Mouse (Mus musculus) kidney, postnatal 14 days (tissue): Measurements from ENCODE around the gene Reep1.
A peak's percentile ranks its signal among the peaks of the same experiment; 100 is the strongest.
"Not testable (repeated sequence)": the region's sequence is repeated elsewhere in the genome, so short reads cannot be mapped to it uniquely, and the experiment has no call there.

Experiments
- DNase-seq: peaks from one replicate; pipeline ENCODE4 v3.0.0; 2022; ENCODE audit warnings: mixed read lengths

The Reep1 gene

DNA sequence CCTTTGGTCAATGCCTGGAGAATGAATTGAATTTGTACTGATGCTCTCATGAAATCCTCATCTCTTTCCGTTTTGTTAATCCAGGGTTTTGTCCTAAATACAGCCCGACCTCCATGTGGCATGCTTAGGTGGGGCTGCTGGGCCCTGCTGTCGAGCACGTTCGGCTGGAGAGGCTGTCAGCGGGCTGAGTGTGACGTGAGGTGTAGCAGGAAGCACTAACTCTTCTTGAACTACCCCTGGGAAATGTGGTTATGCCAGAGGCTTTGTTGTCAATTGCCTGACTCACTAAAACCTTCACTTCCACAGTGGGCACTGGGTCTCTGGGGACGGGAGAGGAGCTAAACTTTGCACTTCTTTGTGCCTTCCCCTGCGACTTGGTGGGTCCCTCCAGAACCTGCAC, 81.0 kb downstream of the Reep1 start:
- no peak for DNase-seq

DNA sequence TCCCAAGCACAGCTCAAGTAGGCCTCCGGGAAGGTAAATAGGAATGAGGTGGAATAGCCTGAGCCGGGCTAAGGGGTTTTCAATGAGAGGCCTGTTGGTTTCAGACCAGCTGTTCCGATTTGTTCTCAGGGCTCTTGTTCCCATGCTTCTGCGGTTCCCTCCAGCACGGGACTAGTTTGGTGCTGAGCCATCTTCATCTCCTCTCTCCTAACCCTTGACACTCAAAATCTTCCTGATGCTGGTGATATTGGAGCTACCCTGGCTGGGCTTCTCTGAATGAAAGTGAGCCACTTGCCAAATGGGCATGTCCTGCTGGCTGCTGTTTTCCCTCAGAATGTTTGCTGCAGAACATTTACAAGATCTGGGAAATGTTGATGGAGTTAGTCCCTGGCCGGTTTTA, 84.4 kb downstream of the Reep1 start:
- no peak for DNase-seq

DNA sequence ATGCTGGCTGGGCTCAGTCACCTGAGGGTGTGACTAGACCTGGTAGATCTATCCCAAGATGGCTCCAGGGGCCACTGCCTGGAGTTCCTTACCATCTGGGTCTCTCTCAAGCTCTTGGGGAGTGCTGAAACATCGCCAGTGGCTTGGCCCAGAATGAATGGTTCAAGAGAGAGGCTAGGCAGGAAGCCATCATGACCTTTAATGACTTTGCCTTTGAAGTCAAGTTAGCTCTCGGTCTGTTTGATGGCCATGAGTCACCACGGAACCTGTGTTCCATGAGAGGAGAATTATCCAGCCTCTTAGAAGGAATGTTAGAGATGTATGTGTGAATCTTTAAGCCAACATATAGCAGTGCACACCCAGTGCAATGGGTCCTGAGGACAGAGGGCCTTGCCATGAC, 92.0 kb downstream of the Reep1 start:
- DNase-seq: no peak

DNA sequence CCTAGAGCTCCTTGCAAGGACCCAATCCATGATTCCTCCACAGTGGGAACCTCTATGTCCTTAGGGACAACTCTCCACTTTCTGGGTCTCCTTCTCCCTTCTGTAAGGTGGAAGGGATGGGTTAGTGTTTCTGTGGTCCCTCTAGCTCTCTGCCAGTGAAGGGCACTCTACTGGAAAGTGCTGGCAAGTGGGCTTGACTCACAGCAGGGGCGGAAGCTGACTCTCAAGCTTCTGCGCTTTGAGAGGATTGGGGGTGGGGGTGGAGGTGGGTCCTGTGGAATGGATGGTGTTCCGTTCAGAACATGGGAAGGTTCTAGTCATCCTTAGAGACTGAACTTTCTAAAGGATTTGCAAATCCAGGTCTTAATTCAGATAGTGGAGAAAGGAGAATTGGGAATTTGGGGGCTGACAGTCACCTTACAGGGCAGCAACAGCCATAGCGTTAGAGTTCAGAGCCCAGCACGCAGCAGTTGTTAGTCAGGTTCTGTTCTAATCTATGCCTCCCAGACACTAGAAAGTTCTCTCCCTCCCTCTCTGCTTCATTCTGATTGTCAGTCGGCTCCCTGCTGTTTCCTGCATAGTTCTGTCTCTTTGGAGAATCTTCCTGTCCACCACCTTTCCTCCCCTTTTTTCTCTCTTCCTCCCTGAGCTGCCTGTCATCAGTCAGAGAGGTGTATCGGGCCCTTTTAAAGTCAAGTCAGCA, 93.8 kb downstream of the Reep1 start:
- no peak for DNase-seq

DNA sequence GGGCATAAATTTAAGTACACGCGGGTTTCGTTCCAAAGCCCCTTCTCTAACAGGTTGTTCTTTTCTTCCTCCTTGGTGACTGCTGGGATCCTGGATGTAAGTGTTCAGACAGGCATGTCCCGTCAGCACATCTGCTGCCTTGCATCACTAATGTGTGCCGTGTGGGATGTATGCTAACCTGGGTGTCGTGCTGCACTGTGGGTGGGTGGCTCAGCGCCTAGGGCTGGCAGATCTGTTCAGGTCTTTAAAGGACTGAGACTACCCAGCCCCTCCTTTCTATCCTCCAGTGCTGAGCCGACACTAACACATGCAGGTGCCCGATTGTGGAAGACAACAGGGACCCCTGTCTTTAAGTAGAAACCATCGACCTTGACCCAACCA, 94.3 kb downstream of the Reep1 start:
- DNase-seq: no peak

DNA sequence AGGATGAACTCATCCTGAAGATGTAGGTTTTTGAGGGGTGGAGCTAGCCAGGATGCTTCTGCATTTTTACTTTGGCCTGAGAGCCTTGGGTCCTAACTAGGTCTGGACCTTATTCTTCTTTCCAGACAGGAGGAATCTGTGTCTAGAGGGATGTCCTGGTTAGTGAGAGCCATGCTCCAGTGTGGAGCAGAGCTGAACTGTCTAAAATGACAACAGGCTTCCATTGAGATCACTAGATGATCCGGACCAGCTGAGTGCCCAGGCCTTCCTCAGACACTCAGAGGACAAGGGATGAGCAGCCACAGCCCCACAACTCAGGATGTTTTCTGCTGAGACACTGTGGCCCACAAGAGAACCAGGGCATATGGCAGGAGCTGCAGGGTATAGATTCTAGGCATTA, 96.2 kb downstream of the Reep1 start:
- no peak for DNase-seq

DNA sequence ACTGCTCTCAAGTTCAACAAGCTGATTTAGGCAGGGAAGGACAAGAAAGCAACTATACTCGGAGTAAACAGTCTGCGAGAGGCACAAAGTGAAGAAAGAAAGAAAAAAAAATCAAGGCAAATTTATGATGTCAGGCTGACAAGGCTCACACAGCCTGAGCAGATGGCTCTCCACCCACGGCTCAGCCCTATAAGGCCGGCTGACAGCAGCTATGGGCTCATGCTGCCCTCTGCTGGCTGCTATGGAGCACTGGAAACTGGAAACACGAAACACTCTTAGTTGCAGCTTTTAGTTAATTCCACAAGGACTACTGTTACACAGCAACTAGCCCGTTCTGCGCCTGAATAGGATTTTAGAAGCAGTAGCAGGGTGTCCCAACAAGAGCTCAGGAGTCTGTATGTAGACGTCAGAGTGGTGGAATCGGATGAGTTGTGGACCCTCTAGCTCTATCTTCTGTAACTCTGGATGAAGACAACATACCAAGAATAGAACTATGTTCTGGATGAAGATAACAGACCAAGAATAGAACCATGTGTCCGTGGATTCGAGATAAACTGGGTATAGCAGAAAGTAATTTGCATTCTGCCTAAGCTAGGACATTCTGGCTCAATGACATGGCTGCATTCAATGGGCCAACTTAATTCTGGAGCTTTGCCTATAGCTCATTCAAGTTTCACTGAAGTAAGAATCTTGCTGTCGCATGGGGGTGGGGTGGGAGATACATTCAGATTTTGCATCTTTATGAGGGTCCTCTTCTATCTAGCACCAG, 96.9 kb downstream of the Reep1 start:
- peak; percentile 76 for DNase-seq

DNA sequence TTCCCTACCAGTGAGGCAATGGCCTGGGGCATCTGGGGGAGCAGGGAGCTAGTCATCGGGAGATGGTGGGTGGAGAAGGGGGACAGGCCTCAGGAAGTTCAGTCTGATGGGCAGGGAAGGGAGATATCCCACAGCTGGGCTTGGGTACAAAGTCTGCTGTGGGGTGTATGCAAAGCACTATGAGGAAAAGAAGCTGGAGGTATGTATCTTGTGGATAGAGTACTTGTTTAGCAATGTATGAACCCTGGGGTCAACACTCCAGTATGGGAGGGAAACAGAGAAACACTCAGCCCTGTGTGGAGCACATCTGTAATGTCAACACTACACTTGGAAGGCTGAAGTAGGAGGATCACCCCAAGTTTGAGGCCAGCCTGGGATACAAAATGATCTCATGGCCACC, 99.4 kb downstream of the Reep1 start:
- no peak for DNase-seq

DNA sequence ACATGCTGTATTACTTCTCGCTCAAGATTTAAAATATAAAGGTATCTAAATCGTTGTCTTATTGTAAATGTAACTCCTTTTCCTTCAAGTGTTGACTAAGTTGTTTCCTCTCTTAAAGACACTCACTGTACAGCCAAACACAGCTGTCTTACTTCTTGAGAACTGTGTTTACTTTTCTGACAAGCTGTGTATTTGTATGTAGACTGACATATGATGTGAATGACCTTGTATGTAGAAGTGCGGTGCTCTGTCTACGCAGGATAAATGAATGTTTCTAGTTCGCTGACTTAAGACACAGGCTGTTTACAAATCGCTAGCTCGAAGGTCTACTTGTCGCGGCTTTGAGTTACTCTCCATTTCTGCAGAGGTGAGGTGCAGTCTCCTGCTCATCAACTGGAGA, 102.5 kb downstream of the Reep1 start:
- no peak for DNase-seq

DNA sequence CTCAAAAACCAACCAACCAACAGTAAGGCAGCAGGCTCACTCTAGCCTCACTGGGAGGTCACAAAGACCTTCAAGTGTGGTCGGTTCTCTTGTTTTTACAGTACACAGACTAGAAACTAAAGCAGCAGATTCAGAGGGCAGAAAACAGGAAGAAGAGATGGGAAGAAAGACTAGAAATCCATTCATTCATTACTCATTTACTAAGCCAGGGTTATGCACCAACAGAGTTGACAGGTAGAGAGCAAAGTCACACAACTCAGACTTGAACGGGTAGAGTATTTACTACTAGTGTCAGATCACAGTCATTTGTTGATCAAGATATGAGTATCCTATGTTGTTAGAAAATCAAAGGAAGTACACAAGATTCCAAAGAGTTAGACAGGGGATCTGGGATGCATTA, 105.5 kb downstream of the Reep1 start:
- peak; percentile 14 for DNase-seq

DNA sequence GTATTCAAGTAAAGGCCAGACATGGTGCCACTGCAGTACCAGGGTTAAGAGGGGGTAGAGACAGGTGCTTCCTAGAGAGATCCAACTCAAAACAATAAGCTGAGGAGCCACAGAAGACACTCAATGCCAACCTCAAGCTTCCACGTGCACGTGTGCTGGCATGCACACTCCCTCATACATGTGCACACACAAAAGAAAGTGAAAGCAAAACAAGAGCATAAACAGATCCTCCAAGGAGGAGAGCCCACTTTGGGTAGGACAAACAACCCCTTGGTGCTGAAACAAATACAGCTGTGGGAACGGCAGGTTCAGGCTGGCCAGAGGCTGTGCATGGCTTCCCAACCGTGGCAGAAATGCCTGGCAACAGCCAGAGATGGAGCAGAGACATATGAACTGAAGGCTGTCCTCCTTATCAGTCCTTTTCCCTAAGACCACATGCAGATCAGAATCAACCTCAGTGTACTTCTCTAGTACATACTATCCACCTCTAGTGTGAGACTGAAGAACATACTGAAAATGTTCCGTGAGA, 112.5 kb downstream of the Reep1 start:
- peak; percentile 48 for DNase-seq

DNA sequence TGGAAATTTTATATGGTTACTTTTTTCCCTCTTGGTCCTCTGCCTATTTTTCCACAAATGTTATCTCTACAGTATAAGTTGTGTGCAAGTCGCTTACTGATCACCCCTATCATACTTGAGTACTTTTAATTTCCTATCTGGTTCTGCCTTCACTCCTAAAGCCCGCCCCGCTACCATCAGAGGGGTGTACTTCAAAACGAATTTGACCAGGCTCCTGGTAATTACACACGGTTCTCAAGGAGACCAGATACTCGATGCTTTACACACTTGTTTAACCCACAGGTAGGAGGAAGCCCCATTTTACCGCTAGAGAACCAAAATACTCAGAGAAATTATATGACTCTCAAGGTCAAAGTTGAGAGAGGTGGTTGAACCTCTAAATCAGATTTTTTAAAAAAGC, 115.7 kb downstream of the Reep1 start:
- peak; percentile 10 for DNase-seq

DNA sequence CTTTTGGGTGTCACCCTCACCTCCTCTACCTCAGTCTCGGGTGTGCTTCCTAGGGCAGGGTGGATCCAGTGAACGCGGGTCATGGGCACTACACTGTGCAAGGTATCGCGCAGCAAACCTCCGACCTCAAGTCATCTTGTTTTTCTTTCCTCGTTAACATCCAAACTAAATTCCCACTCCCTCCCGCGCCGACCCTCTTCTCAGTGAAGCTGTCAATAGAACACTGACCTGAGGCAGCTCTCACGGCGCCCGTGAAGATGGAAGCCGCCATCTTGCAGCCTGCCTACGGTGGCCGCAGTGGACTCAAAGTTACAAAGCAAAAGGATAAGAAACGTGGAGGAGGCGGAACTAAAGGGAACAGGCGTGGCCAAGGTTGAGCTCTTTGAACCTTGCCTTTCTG, 116.1 kb downstream of the Reep1 start:
- peak; percentile 93 for DNase-seq

DNA sequence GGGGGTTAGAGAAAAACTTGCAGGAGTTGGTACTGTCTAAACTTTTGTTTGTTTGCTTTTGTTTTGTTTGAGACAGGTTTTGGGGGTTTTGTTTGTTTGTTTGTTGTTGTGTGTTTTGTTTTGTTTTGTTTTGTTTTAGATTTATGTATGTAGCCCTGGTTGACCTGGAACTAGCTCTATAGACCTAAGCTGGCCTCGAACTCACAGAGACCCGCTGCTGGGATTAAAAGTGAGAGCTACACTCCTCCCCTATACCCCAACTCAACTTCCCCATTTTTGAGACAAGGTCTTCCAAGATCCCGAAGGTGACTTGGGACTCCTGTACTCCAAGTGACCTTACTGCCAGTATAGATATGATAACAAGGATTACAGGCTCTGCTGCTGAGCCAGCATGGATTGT, 116.6 kb downstream of the Reep1 start:
- no peak for DNase-seq

DNA sequence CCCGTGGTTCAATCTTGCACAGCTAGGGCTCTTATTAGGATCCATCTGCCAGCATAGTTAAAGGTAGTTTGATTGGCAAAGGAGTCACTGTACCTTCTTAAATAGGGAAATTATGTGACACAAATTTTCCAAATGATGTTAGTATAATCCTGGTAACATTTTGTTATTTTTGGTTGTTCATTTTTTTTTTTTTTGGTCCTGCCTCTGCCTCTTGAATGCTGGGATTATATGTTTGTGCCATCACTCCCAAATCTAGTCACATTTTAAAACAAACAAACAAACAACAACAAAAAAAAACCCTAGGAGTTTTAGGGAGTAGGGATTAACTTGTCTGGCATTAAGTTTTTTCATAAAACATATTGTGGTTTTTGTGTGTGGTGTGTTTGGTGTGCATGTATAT, 119.5 kb downstream of the Reep1 start, which contains the start of gene Mrpl35:
Gene Mrpl35 (minus strand): TSS at position 101 of the 400 bp plus-strand sequence.
- DNase-seq: no peak

DNA sequence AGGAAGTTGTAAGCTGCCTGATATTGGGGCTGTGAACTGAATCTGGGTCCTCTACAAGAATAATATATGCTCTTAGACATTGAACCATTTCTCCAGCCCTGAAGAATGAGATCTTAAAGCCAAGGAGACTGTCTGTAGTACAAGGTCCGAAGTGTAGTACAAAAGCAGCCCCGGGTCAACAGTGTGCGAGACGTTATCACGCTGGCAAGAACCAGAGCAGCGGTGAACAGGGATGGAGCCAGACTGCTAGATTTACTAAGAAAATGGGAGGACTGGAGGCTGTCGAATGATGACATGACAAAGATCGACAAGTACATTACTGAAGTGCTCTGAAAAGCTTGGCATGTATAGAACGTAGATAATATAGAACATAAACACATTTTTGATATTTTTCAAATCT, 122.4 kb downstream of the Reep1 start:
- no peak for DNase-seq

DNA sequence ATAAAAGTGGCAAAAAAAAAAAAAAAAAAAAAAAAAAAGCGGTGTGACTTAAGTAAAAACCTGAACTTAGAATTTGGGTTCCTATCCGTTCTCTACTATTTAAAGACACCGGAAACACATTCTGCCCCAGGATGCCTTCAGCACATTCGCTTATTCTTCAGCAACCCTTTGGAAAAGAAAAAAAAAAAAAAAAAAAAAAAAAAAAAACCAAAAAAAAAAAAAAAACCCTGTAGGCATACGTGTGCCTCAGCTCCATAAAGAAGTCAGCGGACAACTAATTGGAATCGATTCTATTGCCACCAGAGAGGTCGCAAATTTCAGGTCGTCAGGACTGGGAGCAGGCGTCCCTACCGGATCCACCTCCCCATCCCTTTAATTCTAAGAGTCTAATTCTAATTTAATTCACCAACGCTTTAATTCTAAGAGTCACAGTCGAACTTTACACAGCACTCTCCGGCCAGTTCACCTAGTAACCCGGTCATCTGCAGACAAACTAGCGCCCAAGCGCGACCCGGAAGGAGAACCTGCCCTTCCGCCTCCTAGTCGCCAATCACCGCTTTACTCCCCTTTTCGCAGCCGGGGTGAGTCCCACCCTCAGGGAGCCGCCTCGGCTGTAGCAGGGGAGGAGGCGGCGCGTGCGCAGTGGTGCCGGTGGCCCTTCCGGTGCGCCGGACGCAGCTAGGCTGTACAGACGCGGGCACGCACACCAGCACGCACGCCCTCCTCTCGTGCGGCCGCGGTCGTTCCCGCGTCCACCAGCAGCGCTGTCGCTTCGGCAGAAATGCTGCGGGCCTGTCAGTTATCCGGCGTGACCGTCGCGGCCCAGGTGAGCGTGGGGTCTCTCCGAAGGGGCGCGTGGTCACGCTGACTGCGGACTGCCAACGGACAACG, 123.6 kb downstream of the Reep1 start, which contains the start of gene Immt:
Gene Immt (plus strand): TSS at position 642 of the 891 bp plus-strand sequence.
- DNase-seq: peak; percentile 98

DNA sequence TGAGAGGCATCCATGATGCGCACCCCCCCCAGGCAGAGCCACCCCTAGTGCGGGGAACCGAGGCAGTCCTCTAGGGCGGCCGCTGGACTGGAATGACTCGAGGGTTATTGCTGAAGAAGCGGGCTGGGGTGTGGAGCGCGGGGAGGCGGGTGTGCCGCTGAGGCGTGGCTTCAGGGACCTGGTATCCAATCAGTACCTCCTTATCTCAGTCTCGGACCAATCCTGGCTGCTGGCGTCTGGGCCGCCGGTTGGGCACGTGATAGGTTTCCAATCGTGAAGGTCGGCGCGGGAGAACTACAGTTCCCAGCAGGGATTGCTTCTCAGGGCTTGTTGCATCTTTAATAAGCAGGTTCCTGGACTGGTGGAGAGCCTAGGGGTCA, 124.2 kb downstream of the Reep1 start:
- peak; percentile 97 for DNase-seq

DNA sequence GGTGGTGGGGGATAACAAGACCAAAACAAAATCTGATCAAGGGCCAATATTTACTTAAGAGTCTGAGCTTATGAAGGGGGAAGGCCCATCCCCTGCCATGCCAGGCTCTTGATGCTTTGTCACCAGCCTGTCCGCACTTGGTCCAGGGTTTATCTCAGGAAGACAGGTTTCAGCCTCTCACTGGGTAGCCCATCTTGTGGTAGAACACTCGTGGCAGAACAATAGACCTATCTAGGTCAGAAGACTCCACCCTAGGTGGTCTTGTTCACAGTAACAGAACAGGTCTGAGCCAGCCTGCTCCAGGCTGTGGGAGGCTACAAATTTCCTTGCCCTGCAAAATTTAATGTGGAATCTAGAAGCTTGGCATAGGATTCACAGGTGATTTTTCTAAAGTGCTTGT, 129.4 kb downstream of the Reep1 start:
- DNase-seq: no peak

DNA sequence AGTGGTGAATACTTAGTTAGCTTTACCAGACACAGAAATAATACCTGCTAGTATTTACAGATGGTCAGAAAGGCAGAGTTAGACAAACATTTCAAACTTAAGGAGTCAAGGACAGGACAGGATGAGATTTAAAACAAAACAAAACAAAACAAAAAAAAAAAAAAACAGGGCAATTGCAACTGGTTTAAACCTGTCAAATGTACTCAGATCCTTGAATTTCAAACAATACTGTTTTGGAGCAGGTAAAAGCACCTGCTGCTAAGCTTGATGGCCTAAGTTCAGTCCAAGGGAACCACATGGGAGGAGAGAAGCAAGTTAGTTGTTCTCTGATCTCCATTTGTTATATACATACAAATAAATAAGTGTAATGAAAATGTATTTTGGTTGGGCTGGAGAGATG, 132.5 kb downstream of the Reep1 start:
- no peak for DNase-seq

DNA sequence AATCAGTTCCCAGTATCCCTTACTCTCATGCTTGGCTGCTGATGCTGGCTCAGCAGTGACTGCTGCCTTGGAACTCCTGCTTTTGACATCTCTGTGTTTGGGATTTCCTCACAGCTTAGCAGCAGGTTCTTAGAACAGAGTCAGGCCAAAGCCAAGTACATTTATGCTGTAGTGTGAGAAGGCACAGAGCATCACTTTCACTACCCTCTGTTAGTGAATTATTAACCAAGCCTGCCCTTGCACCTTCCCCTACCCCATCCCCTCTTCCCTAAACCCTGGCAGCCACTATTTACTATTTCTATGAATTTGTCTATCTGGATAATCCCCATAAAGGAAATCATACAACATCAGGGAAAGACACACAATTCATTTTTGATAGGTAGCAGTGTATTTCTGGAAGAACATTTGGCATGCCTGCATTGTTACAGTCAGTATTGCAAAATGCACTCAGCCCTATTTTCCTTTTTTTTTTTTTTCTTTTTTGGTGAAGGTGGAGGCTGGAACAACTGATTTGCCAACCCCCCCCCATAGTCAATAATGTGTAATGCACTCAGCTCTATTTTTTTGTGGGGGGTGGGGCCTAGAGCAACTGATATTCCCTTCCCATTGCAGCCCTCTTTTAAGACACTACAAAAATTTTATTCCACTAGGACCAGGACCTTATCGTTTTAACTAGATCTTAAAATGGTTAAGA, 133.4 kb downstream of the Reep1 start:
- DNase-seq: peak; percentile 16

DNA sequence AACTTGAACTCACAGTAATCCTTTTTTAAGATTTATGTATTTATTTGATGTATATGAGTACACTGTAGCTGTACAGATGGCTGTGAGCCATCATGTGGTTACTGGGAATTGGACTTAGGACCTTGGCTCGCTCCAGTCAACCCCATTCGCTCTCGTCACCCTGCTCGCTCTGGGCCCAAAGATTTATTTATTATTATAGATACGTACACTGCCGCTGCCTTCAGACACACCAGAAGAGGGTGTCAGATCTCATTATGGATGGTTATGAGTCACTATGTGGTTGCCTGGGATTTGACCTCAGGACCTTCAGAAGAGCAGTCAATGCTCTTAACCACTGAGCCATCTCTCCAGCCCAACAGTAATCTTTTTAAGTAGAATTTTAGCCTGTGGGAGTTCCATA, 139.5 kb downstream of the Reep1 start:
- DNase-seq: not testable (repeated sequence)
